Mouse (Mus musculus) thymus, postnatal 4 days (tissue): ENCODE results near the gene 5730596B20Rik.

Experiments used
- DNase-seq: peaks from one replicate; pipeline ENCODE4 v3.0.0; 2021

The 5730596B20Rik gene

GRCm38 (mm10) chr6:52177061-52177735 is at the start of gene 5730596B20Rik:
TSS of gene 5730596B20Rik (plus strand) at chr6:52177498.
- no peak for DNase-seq

GRCm38 (mm10) chr6:52137841-52138535 is 39.3 kb upstream of the 5730596B20Rik start:
- no peak for DNase-seq

GRCm38 (mm10) chr6:52138576-52138975 is 38.7 kb upstream of the 5730596B20Rik start:
- DNase-seq: no peak

DNA sequence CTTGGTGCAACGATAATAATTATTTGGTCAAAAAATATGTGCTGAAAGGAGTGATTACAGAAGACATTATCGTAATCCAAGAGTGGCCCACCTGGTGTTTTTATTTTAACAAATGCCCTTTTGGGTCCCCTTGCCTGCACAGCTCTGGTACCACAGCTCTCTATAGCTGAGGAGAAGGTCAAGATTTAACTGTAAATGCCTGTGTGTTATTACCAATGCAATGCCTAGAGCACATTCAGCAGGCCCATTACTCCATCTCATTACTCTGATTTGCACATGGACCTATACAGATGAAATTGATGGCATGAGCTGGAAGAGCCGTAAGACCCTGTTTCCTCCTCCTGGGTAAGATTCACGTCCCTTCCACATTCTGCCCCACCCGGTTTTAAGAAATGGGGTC is 38.2 kb upstream of the 5730596B20Rik start:
- no peak for DNase-seq

DNA sequence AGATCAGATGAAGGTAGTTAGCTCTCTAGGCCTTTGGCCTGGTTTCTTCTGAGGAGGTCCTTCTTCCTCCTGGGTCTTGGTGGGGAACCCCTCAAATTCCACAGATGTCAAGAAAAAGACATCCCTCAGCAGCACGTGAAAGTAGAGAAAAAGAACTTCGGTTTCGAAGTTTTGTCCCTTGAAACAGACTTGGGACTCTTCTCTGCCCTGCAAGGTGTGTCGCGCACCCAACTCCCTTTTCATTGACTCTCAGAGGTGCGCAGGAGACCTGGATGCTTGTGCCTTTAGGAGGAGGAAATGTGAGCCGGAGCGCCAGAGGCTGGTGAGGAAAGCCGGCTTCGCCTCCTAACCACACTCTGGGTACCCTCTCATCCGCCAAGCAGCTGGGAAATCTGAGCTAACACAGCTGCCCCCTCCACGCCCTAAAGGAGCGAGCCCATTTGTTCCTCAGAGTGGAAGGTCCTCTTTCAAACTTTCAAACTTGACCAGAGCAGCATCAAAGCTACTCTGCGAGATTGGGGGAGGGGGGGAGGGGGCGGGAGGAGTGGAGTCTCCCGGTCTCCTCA is 26.8 kb upstream of the 5730596B20Rik start:
- no peak for DNase-seq

GRCm38 (mm10) chr6:52151571-52151970 is 25.7 kb upstream of the 5730596B20Rik start:
- no peak for DNase-seq

DNA sequence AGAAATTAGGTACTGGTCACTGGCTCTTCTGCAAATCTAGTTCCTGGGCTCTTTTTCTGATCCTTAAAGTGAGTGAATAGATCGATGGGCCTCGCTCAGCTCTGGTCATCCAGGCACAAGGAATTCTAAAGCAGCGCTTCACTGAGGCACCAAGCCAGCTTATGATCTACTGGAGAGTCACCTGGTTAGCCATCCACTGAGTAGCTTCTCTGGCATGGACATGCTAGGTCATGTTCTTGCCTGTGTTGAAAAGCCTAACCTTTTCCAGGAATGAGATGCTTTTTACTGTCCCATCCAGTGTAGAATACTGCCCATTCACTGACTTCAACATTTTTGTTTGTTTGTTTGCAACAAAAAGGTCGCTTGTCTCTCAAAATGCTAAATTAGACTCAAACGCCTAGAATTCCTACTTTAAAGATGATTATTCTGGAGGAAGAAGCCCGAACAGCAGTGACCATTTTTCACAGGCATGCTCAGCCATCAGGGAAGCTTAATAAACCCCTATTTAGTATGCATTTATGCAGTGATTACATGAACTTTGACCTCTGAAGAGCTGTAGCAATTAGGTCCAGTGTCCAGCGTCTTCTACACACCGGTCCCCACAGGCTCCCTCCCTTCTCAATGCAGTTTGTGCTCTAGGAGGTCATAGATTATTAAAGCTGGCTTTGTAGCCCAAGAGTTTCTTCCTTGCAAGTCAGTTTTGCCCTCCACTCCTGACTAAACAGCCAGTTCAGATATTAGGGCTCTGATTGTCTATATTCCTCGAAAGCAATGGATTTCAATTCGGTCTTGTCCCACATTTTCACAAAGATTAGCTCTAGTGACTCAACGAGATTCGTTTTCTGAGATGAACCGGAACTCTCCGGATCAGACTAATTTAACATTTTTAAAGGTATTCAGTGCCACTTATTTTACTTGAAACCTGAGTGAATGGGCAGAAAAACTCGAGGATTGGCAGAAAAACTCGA is 24.8 kb upstream of the 5730596B20Rik start:
- DNase-seq: no peak

- no peak for DNase-seq
These were observed 24.0 kb upstream of the 5730596B20Rik start for GRCm38 (mm10) chr6:52153270-52153669.

DNA sequence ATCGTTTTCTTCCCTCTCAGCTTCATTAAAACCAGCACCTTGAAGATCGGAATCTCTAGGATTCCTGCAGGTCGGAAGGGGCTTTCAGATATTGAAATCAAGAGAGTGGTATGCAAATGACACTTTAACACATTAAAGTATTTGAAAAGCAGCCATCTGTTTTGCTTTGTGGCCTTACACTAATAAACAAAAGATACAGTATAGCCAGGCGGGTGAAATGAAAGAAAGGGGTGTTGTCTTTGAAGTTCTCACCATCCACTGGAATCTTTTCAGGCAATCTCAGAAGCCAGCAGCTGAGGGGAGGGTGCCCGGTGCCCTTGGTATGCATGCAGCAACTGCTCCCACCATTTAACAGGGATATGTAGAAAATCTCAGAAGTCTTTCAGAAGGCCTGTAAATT is 23.3 kb upstream of the 5730596B20Rik start:
- no peak for DNase-seq

DNA sequence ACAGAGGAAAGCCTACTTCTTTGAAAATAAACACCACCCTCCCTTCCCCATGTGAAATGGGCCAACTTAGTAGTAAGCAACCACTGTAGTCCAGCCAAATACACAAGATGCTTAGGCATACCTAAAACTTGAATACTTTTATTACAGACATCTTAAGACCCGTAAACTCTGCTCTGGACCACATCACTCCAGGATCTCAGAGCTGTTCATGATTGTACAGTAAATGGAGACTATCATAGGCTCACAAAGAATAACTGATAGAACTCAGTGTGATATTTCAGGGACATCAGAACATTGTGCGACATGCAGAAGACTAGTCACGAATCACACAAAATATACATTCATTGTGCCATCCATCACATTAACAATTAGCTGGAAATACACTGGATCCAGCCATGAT is 21.8 kb upstream of the 5730596B20Rik start:
- DNase-seq: no peak

DNA sequence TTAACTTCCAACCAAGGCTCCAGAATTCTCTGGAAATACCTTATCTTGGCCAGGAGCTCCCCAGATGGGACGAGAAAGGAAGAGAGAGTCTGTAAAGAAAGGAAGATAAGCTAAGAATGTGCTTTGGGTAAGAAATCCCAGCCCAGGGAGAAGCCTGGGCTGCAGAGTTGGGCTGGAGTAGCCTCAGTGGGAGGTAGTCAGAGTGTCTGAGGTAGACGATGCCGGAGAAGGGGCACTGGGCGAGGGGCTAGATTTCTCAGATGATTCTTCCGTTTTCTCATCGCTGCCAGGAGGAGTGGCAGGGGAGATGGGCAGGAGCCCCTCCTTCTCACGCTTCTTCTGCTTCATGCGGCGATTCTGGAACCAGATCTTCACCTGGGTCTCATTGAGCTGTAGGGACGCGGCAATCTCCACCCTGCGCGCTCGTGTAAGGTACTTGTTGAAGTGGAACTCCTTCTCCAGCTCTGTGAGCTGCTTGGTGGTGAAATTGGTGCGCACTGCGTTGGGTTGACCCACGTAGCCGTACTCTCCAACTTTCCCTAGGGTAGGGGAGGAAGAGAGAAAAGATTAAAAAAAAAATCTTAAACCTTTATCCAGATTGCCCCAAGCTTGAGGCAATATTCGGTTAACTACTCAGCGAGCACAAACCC is 20.6 kb upstream of the 5730596B20Rik start:
- no peak for DNase-seq

GRCm38 (mm10) chr6:52157466-52158275 is 19.6 kb upstream of the 5730596B20Rik start:
- DNase-seq: no peak

- DNase-seq: peak; percentile 70
These were observed 18.8 kb upstream of the 5730596B20Rik start, which contains the start of gene Hoxa1 for GRCm38 (mm10) chr6:52158276-52159051. TSS of gene Hoxa1 (minus strand) at chr6:52158317.

DNA sequence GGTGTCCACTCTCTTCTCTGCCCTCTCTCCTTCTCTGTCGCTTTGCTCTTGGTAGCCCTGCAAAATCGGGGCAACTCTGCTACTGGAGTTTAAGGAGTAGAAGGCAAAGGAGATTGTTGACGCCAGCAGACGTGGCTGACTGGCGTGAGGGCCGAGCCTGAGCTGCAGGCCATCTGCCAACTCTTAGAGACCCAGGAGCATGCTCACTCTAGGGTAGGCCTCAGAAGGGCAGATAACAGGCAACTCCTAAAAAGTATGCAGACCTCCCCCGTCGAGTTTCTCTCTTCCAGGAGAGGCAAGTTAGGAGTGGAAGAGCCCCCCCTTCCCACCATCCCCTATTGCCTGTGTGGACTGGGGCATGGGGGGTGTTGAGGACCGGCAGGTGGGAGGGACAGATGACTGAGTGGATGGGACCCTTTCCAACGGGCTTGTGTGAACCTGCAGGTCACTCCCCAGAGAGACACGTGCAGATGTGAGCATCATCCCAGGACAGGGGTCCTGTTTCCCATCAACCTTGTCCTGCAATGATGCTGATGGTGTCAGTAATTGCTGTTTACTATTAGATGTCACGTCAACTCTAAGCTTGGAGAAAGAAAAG is 18.0 kb upstream of the 5730596B20Rik start:
- DNase-seq: no peak

GRCm38 (mm10) chr6:52159979-52160378 is 17.3 kb upstream of the 5730596B20Rik start:
- no peak for DNase-seq

DNA sequence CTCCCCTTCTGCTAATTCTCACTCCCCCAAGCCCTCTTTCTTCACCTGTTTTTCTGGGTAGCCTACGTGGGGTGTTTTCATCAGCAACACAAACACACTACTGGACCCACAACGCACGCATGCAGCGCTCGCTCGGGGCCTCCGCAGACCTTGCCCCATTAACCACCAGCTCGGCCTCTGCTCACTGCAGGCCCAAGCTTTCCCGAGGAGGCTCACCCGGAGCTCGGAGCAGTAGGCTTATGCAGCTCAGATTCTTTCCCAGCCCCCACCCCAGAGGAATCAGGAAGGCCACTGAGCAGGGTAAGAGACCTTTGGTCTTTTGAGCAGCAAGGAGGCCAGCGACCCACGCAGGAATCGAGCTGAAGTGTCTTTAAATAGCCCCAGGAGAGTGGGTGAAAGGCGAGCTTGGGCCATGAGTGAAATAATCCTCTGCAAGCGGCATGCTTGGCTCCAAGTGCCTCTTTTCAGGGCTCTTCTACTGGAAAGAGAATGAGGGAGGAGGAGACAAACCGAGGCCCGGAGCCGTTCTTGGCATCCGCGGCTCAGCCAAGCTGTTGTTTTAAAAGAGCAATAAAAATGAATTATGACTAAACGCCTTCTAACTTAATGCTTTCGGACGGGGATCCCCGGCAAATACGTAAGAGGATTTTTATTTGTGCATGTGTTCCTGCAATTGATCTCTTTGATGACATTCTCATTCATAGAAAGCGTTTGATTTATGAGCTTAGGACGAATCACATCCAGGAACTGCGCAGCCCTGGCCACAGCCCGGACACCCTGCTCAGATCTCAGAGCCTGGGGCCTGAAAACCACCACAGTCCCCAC is 16.6 kb upstream of the 5730596B20Rik start:
- no peak for DNase-seq

DNA sequence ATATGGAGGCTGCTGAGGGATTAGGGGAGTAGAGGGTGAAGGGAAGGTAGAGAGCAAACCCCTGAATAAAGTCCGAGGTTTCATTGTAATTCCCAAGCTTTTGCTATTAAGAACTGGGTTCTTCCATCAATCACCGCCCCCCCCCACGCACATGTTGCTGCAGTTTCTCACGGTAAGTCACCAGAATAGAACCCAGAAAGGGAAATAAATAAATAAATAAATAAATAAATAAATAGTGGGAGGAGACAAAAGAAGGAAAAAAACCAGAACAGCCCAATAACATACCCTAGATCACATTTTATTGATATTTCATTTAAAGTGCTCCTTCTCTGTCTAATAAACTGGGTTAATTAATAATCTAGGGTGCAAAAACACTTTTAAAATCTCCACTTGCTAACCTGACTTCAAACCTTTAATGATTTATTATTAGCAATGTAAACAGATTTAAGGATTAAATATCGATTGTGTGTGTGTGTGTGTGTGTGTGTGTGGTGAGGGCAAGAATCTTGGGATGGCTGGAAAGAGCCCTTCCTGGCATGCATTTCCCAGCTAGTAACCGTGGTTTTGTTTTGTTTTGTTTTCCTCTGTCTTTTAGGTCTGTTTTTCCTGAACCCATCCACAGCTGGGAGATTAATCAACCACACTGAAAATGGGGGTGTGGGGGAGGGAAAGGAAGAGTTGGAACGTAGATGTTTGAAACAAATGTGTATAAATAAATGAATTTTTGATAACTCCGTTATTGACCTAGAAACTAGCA is 15.8 kb upstream of the 5730596B20Rik start:
- DNase-seq: no peak

DNA sequence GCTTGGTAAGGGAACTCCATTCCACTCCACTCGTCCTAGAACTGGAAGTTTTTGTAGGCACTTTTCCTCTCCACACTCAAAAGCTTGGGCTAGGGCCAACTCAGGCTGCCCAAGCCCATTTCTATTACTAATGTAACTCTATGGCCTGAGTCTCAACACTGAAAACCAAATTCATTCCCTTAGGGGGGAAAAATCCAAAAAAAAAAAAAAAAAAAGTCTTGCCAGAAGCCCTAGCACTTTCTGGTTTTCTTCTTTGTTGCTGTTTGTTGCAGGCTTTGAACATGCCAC is 15.3 kb upstream of the 5730596B20Rik start:
- DNase-seq: no peak
